Mouse (Mus musculus) stomach, postnatal 0 days (tissue): ENCODE data around the gene Enah. TPM values are rescaled to one million over a fixed set of nuclear protein-coding genes. Genes with fewer than 3 reads are reported as not detected.

ENCODE experiments used
- ATAC-seq: fragments of 200-750 bp; cut with Nextera tagmentation; 2 replicates; pipeline ENCODE4 v1.8.0; 2017; ENCODE audit not compliant: low FRiP score, low TSS enrichment
- DNase-seq: peaks from one replicate; pipeline ENCODE4 v3.0.0-alpha.2; 2016; ENCODE audit warnings: low spot score
- H3K27ac ChIP-seq: fragments of 300-500 bp; sonication (generic); replicated peaks from 2 replicates; pipeline ENCODE4 v1.5.1; 2014; ENCODE audit warnings: mild to moderate bottlenecking, control low read depth
- H3K27me3 ChIP-seq: fragments of 300-500 bp; sonication (generic); 2 replicates; pipeline ENCODE4 v1.6.1; 2014; ENCODE audit warnings: low read length; ENCODE audit not compliant: control insufficient read depth, insufficient read depth
- H3K36me3 ChIP-seq: fragments of 300-500 bp; sonication (generic); 2 replicates; pipeline ENCODE4 v1.6.1; 2014; ENCODE audit warnings: low read length, mixed read lengths; ENCODE audit not compliant: control insufficient read depth, insufficient read depth
- H3K4me1 ChIP-seq: fragments of 300-500 bp; sonication (generic); replicated peaks from 2 replicates; pipeline ENCODE4 v1.6.1; 2014; ENCODE audit warnings: antibody characterized with exemption; ENCODE audit not compliant: control insufficient read depth, insufficient read depth
- H3K4me2 ChIP-seq: fragments of 300-500 bp; sonication (generic); replicated peaks from 2 replicates; pipeline ENCODE4 v1.6.1; 2014; ENCODE audit warnings: low read depth, mild to moderate bottlenecking, control low read depth, moderate library complexity
- H3K4me3 ChIP-seq: fragments of 300-500 bp; sonication (generic); 2 replicates; pipeline ENCODE4 v1.5.1; 2014; ENCODE audit warnings: low read depth, low read length, control low read depth
- H3K9ac ChIP-seq: fragments of 300-500 bp; sonication (generic); 2 replicates; pipeline ENCODE4 v1.6.1; 2014; ENCODE audit warnings: mild to moderate bottlenecking, low read length, control low read depth, mixed read lengths
- H3K9me3 ChIP-seq: fragments of 300-500 bp; sonication (generic); 2 replicates; pipeline ENCODE4 v1.6.1; 2016; ENCODE audit warnings: low read length; ENCODE audit not compliant: control insufficient read depth
- CTCF ChIP-seq: IDR thresholded peaks from 2 replicates; pipeline ENCODE4 v1.5.1; 2016; ENCODE audit warnings: antibody characterized with exemption, low read depth, mild to moderate bottlenecking, moderate library complexity
- EP300 ChIP-seq: optimal IDR thresholded peaks from 2 replicates; pipeline ENCODE3; 2016; ENCODE audit warnings: antibody characterized with exemption
- WGBS: fragments of 180-500 bp; shearing (Covaris S2); extraction: QIAGEN DNeasy Blood & Tissue Kit; methylation state at CpG from one replicate; pipeline ENCODE4 v1.1.7; 2014; 5-methylcytosine and 5-hydroxymethylcytosine counted together
- polyA plus RNA-seq: library from polyadenylated mRNA; unstranded; fragments of >200 nt; fragmentation: Nextera tagmentation; extraction: Ambion mirVana; gene quantifications from 2 replicates; pipeline ENCODE4 v1.2.1, GENCODE M21; 2015

Gene Enah
- polyA plus RNA-seq, 1 experiment from 2014 or later, result 8.4 TPM

- Histone ChIP-seq H3K4me2 (peak overlapping the region; percentile 47), H3K9me3 (no peaks in the 10 kb centered on the region), H3K4me3 (no peak overlapping the region), H3K27ac (peak overlapping the region; percentile 67), H3K9ac (0 out of 2 replicates have a peak overlapping the region, but pooled peaks have one; percentile 47), H3K27me3 (no peaks in the 10 kb centered on the region), H3K4me1 (0 out of 2 replicates have a peak, but pooled peaks cover 4% of the 10 kb centered on the region), H3K36me3 (no peaks in the 10 kb centered on the region)
- 47% methylated on average over 13 of the region's 13 CpGs for WGBS
- DNase-seq, result no peak
- 0 out of 2 replicates have a peak, but pooled peaks have one; percentile 43 for ATAC-seq
- TF ChIP-seq CTCF (no peak), EP300 (no peak)
These were observed 167.3 kb downstream of the Enah start for GRCm38 (mm10) chr1:181852466-181852865.

- Histone ChIP-seq H3K9ac (no peak overlapping the region), H3K27me3 (no peaks in the 10 kb centered on the region), H3K4me3 (no peak overlapping the region), H3K36me3 (no peaks in the 10 kb centered on the region), H3K27ac (peak overlapping the region; percentile 67; the same call in 1 of the 2 replicates), H3K4me1 (0 out of 2 replicates have a peak, but pooled peaks cover 4% of the 10 kb centered on the region), H3K9me3 (no peaks in the 10 kb centered on the region), H3K4me2 (no peak overlapping the region)
- ATAC-seq, result no peak
- no peak for DNase-seq
- 78% methylated on average over 12 of the region's 12 CpGs for WGBS
- TF ChIP-seq CTCF (no peak), EP300 (no peak)
These were observed 168.1 kb downstream of the Enah start for GRCm38 (mm10) chr1:181851521-181852310.

- H3K27me3 ChIP-seq, result no peaks in the 10 kb centered on the region
- DNase-seq, result no peak
- H3K27ac ChIP-seq, result no peak overlapping the region
- H3K9ac ChIP-seq, result no peak overlapping the region
- H3K4me1 ChIP-seq, result 0 out of 2 replicates have a peak, but pooled peaks cover 4% of the 10 kb centered on the region
- 73% methylated on average over 4 of the region's 4 CpGs for WGBS
- no peak for ATAC-seq
- no peak overlapping the region for H3K4me3 ChIP-seq
- H3K4me2 ChIP-seq, result no peak overlapping the region
- TF ChIP-seq CTCF (no peak), EP300 (no peak)
- H3K9me3 ChIP-seq, result no peaks in the 10 kb centered on the region
- H3K36me3 ChIP-seq, result no peaks in the 10 kb centered on the region
These were observed 169.3 kb downstream of the Enah start for GRCm38 (mm10) chr1:181850441-181850840.

GRCm38 (mm10) chr1:181848210-181848609 lies 171.6 kb downstream of the Enah start:
- Histone ChIP-seq H3K36me3 (no peaks in the 10 kb centered on the region), H3K27me3 (no peaks in the 10 kb centered on the region), H3K9me3 (no peaks in the 10 kb centered on the region), H3K4me3 (no peak overlapping the region), H3K9ac (no peak overlapping the region), H3K27ac (no peak overlapping the region), H3K4me2 (no peak overlapping the region), H3K4me1 (0 out of 2 replicates have a peak, but pooled peaks cover under 1% of the 10 kb centered on the region)
- no peak for DNase-seq
- TF ChIP-seq EP300 (no peak), CTCF (no peak)
- ATAC-seq, result no peak
- WGBS, result 71% methylated on average over 1 of the region's 1 CpGs

GRCm38 (mm10) chr1:181847396-181847795 lies 172.4 kb downstream of the Enah start:
- DNase-seq (no peak), ATAC-seq (no peak)
- Histone ChIP-seq H3K27me3 (no peaks in the 10 kb centered on the region), H3K9ac (no peak overlapping the region), H3K4me1 (no peaks in the 10 kb centered on the region), H3K4me2 (no peak overlapping the region), H3K4me3 (no peak overlapping the region), H3K9me3 (no peaks in the 10 kb centered on the region), H3K36me3 (no peaks in the 10 kb centered on the region), H3K27ac (no peak overlapping the region)
- no peak for TF ChIP-seq CTCF
- no peak for TF ChIP-seq EP300
- 90% methylated on average over 3 of the region's 3 CpGs for WGBS

Other genes starting within 250 kb of the Enah start
- 46.8 and 49.8 TPM in 2 replicates for gene Lbr, start 176.9 kb downstream of the Enah start, polyA plus RNA-seq
- gene Srp9, start 104.7 kb upstream of the Enah start, polyA plus RNA-seq, result 206 and 215 TPM in 2 replicates
- not detected in 2 replicates for gene Vmn1r1, start 144.5 kb upstream of the Enah start, polyA plus RNA-seq